Comparison of ENCODE assay signal across 8 mouse cellular contexts in the genomic region with DNA sequence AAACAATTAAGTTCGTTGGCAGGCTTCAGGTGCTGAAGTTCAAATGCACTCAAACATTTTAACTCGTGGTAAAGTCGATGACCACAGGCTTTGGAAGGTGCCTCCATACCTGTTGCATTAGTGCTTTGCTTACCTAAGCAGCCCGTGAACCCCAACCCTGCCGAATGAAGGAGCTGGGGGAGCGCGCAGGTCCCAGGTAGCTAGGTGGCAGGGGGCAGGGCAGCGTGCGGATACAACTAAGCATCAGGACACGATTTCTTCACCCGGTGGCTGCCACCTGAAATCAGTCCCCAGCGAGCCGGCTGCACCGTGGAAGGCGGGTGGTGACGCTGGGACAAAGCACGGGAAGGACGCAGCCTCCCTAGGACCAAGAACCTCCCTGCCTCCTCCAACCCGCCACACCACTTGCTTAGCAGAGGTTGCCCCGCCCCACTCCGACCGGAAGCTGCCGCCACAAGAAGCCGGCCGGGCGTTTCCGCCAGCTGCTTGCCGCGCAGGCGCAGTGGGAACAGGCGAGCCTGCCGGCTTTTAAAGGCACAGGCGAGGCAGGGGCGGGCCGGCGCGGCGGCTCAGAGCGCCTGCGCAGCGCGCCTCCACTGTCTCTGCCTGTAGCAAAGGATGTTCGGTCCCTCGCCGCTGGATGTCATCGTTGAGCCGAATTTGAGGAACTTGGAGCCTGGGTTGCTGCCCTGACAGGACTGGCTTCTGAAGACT. TPM values are rescaled to one million over a fixed set of nuclear protein-coding genes. Genes with fewer than 3 reads are reported as not detected.
A peak's percentile ranks its signal among the peaks of the same experiment; 100 is the strongest.
DNase-seq lines count a peak whose midpoint lies in the region; ATAC-seq lines count a peak whose summit lies in the region.

No protein-coding gene starts in this region.

- DNase-seq in adrenal gland, adult (ENCODE audit: inconsistent age in 2 of 2, low spot score in 1 of 2) = peak; percentile 99
- DNase-seq in embryo, embryonic 10.5 days (ENCODE audit: low spot score) = peak; percentile 98
- DNase-seq in gastrocnemius, postnatal 14 days = peak; percentile 99
- peak; percentile 97 to 99 for DNase-seq in left cerebral cortex, postnatal 10 days (ENCODE audit: extremely low spot score in 1 of 2, low spot score in 2 of 2)
- peak; percentile 99 for DNase-seq in right cerebral cortex, postnatal 25 days
- DNase-seq in urinary bladder, postnatal 4 days (ENCODE audit: low spot score in 2 of 2) = peak; percentile 98 to 99

- peak; percentile 81 for ATAC-seq in inflammation-experienced regulatory T-cells, adult 6 months
- peak; percentile 85 for ATAC-seq in megakaryocyte-erythroid progenitor cell, adult 5-6 weeks (replicated peaks; ENCODE audit: low FRiP score, low TSS enrichment, poor library complexity, severe bottlenecking)

- intact Hi-C loops in gastrocnemius, postnatal 14 days (cut with DNase I; ENCODE audit: low total_unique reads) = loop anchor here (10.0 kb wide), 1 partner anchor 429 kb away; no protein-coding TSS in a partner anchor
- intact Hi-C loops in left cerebral cortex, postnatal 10 days (cut with DNase I) = loop anchor here (5.0 kb wide), 1 partner anchor 426 kb away; no protein-coding TSS in a partner anchor

RNA-seq across cellular contexts. Expression of gene Lig4, which starts 1.4 kb away (rescaled TPM):
- total RNA-seq in gastrocnemius, postnatal 14 days (2021) = 1 to 10 TPM; 3.4 to 3.5 TPM
- polyA plus RNA-seq in inflammation-experienced regulatory T-cells, adult 6 months (2017; shearing (Covaris generic)) = 1 to 10 TPM; 2.8 to 4.3 (median 4.1) TPM
- 10 to 100 TPM; 11.2 TPM for total RNA-seq in left cerebral cortex, postnatal 10 days (2021)
- total RNA-seq in megakaryocyte-erythroid progenitor cell, adult 5-6 weeks (2014; fragmentation: Nextera tagmentation) = 2.6 and 3.0 TPM in 2 replicates
- 1.5 and 3.8 TPM in 2 replicates for total RNA-seq in megakaryocyte-erythroid progenitor cell, adult 5-6 weeks (2017)

RNA-seq across cellular contexts. Expression of gene Abhd13, which starts 1.5 kb away (rescaled TPM):
- total RNA-seq in gastrocnemius, postnatal 14 days (2021) = 1 to 10 TPM; 9.5 to 9.7 TPM
- 1 to 10 TPM; 3.4 to 5.9 (median 3.5) TPM for polyA plus RNA-seq in inflammation-experienced regulatory T-cells, adult 6 months (2017; shearing (Covaris generic))
- 10 to 100 TPM; 30.7 to 32.2 TPM for total RNA-seq in left cerebral cortex, postnatal 10 days (2021)
- total RNA-seq in megakaryocyte-erythroid progenitor cell, adult 5-6 weeks (2014; fragmentation: Nextera tagmentation) = 9.2 and 12.8 TPM in 2 replicates
- total RNA-seq in megakaryocyte-erythroid progenitor cell, adult 5-6 weeks (2017) = 13.9 and 14.0 TPM in 2 replicates

RNA-seq across cellular contexts. Expression of gene Tnfsf13b, which starts 30.2 kb away (rescaled TPM):
- under 1 TPM; 0.60 to 0.74 TPM for total RNA-seq in gastrocnemius, postnatal 14 days (2021)
- polyA plus RNA-seq in inflammation-experienced regulatory T-cells, adult 6 months (2017; shearing (Covaris generic)) = 10 to 100 TPM in 2 of 3 experiments, 1 to 10 TPM in 1; 8.7 to 21.1 (median 15.6) TPM
- 1 to 10 TPM; 2.6 to 3.6 TPM for total RNA-seq in left cerebral cortex, postnatal 10 days (2021)
- 0.20 TPM in 1 of 2 replicates, not detected in the other for total RNA-seq in megakaryocyte-erythroid progenitor cell, adult 5-6 weeks (2014; fragmentation: Nextera tagmentation)
- 0.15 TPM in 1 of 2 replicates, not detected in the other for total RNA-seq in megakaryocyte-erythroid progenitor cell, adult 5-6 weeks (2017)

Comparison
In these comparisons a context has a peak if more than half of its experiments do, and no peak if none do; other contexts are left out.
1. Peak in every context shown above with its lines: DNase-seq and ATAC-seq.